Mouse (Mus musculus): Measurements from ENCODE around the gene Abi3bp.

- TF ChIP-seq EP300 (IDR thresholded peaks at IDR 0.05; ENCODE audit: insufficient read depth, low read depth, low read length) = no peak
- peak; percentile 66 for TF ChIP-seq CTCF (IDR thresholded peaks at IDR 0.05; ENCODE audit: low read depth, low read length)
- TF ChIP-seq POLR2A (IDR thresholded peaks at IDR 0.05; ENCODE audit: insufficient read depth, low read length) = no peak
Observed at GRCm38 (mm10) chr16:56524359-56524758, 46.7 kb downstream of the Abi3bp start.
